Mouse (Mus musculus): ENCODE measurements around the gene Vmn1r15. TPM values are rescaled to one million over a fixed set of nuclear protein-coding genes. Genes with fewer than 3 reads are reported as not detected.

Gene Vmn1r15
- not detected in 2 replicates for polyA plus RNA-seq (2012; rRNA removed)

DNA sequence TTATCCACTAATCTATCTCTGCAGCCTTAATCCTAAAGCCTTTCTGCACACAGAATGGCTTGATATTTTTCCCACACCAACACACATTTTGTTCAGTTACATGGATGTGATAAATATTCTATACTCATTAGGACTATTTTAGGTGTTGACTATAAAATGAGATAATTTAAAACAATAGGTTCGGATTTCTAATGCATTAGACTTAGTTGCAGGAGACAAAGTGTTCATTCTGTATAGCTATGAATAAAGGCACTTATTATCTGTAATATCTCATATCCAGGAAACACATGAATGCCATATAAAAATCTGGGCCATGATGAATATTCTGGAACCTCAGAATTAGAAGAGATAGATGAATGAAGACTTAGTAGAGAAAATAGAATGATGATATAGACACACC is at the start of gene Vmn1r15:
TSS of gene Vmn1r15 (plus strand) at position 301 of the 400 bp plus-strand sequence.
- no peaks in the 10 kb centered on the region for H3K27me3 ChIP-seq (ENCODE audit: control insufficient read depth, insufficient read depth, low read length)
- H3K4me1 ChIP-seq (ENCODE audit: control insufficient read depth, insufficient read depth, insufficient read length, low read length), result no peaks in the 10 kb centered on the region
- H3K27ac ChIP-seq (ENCODE audit: insufficient read depth, low read depth, low read length), result no peak within 1 kb of the TSS
- 66% methylated on average over 1 of the region's 1 CpGs for WGBS
- H3K36me3 ChIP-seq (ENCODE audit: control insufficient read depth, insufficient read depth, low read length), result no peaks in the 10 kb centered on the region
- no peak for TF ChIP-seq POLR2A (IDR thresholded peaks at IDR 0.05; ENCODE audit: low read depth, low read length)
- no peak for TF ChIP-seq CTCF (IDR thresholded peaks at IDR 0.05; ENCODE audit: extremely low read depth, insufficient read length, insufficient replicate concordance, low read depth, low read length)
- H3K4me3 ChIP-seq (ENCODE audit: low read depth, low read length), result no peak within 1 kb of the TSS

DNA sequence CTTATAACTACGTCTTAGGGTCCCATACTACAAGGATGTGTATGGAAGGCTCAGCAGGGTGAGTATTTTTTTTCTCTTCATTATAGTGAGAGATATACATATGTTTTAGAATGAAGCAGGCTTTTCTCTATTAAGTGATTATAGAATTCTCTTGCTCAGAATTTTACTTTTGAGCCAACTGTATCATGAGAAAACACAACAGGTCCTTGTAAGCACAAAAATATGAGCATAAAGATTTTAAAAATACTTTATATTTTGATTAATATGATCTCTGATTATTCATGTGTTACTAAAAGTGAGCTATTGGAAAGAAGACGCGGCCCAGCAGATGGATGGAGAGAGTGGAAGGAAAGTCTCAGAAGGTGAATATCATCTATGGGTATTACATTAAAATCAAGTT is 26.4 kb upstream of the Vmn1r15 start, which contains the start of gene Vmn1r14:
TSS of gene Vmn1r14 (plus strand) at position 301 of the 400 bp plus-strand sequence.
- no peaks in the 10 kb centered on the region for H3K36me3 ChIP-seq (ENCODE audit: control insufficient read depth, insufficient read depth, low read length)
- H3K27ac ChIP-seq (ENCODE audit: insufficient read depth, low read depth, low read length), result no peak within 1 kb of the TSS
- no peaks in the 10 kb centered on the region for H3K27me3 ChIP-seq (ENCODE audit: control insufficient read depth, insufficient read depth, low read length)
- 89% methylated on average over 3 of the region's 3 CpGs for WGBS
- TF ChIP-seq POLR2A (IDR thresholded peaks at IDR 0.05; ENCODE audit: low read depth, low read length) (no peak), CTCF (IDR thresholded peaks at IDR 0.05; ENCODE audit: extremely low read depth, insufficient read length, insufficient replicate concordance, low read depth, low read length) (no peak)
- H3K4me1 ChIP-seq (ENCODE audit: control insufficient read depth, insufficient read depth, insufficient read length, low read length), result no peaks in the 10 kb centered on the region
- H3K4me3 ChIP-seq (ENCODE audit: low read depth, low read length), result no peak within 1 kb of the TSS

DNA sequence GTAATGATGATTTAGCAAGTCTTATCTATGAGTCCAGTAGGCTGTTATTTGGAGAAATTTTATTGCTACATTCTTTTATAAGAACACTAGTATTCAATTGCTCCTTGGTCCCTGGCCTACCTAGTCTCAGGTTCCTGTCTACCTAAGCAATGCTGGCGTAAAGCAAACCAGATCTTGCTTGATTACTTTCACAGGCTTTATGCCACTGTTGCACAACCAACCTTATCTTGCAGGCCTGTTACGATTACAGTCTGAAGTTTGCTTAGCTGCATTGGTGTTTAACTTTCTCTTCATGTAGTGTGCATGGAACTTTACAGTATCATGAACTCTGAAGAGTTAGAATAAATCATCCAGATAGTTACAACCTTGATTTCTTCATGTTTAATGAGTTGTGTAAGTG is 3.2 kb downstream of the Vmn1r15 start:
- H3K27me3 ChIP-seq (ENCODE audit: control insufficient read depth, insufficient read depth, low read length), result no peaks in the 10 kb centered on the region
- 30% methylated on average over 2 of the region's 2 CpGs for WGBS
- no peaks in the 10 kb centered on the region for H3K36me3 ChIP-seq (ENCODE audit: control insufficient read depth, insufficient read depth, low read length)
- H3K4me3 ChIP-seq (ENCODE audit: low read depth, low read length), result no peak overlapping the region
- TF ChIP-seq CTCF (IDR thresholded peaks at IDR 0.05; ENCODE audit: extremely low read depth, insufficient read length, insufficient replicate concordance, low read depth, low read length) (no peak), POLR2A (IDR thresholded peaks at IDR 0.05; ENCODE audit: low read depth, low read length) (no peak)
- H3K4me1 ChIP-seq (ENCODE audit: control insufficient read depth, insufficient read depth, insufficient read length, low read length), result no peaks in the 10 kb centered on the region
- H3K27ac ChIP-seq (ENCODE audit: insufficient read depth, low read depth, low read length), result no peak overlapping the region

DNA sequence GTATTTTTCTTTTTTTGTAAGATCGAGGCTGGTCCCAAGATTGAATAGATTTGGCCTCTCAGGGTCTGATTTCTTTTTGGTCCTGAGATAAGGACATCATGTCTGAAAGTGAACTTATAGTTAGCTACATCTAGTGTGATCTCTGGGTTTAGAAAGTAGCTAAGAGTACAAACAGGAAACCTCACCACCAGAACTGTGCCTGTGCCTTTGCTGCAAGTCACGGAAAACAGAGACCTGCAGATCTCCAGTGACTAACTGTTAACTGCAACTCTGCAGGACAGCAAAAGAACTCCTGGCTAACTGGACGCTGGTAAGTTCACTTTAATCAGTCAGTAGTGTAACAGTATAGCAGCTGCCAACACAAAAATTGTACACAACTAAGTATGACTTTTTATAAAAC is 14.1 kb downstream of the Vmn1r15 start:
- 60% methylated on average over 3 of the region's 3 CpGs for WGBS
- H3K27ac ChIP-seq (ENCODE audit: insufficient read depth, low read depth, low read length), result no peak overlapping the region
- H3K27me3 ChIP-seq (ENCODE audit: control insufficient read depth, insufficient read depth, low read length), result no peaks in the 10 kb centered on the region

DNA sequence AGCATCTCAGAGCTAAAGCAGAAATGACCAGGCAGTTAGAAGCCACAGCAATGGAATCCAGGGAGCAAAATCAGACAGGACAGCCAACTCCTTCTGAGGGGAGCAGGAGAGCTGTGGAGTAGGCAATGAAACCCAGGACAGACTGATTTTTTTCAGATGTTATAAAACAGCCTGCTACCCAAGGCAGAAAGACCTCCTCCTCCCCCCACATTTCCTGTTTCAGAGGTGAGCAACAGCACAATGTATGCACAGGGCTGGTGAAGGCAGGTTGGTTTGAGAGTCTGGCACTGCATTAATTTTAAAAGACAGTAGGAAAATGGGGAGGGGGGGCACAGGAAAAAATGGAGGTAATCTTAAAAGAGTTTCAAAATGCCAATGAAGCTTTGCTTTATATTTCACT is 14.8 kb downstream of the Vmn1r15 start:
- no peak overlapping the region for H3K4me3 ChIP-seq (ENCODE audit: low read depth, low read length)
- no peaks in the 10 kb centered on the region for H3K4me1 ChIP-seq (ENCODE audit: control insufficient read depth, insufficient read depth, insufficient read length, low read length)
- TF ChIP-seq CTCF (IDR thresholded peaks at IDR 0.05; ENCODE audit: extremely low read depth, insufficient read length, insufficient replicate concordance, low read depth, low read length) (no peak), POLR2A (IDR thresholded peaks at IDR 0.05; ENCODE audit: low read depth, low read length) (no peak)
- H3K36me3 ChIP-seq (ENCODE audit: control insufficient read depth, insufficient read depth, low read length), result no peaks in the 10 kb centered on the region
- H3K27ac ChIP-seq (ENCODE audit: insufficient read depth, low read depth, low read length), result no peak overlapping the region
- H3K27me3 ChIP-seq (ENCODE audit: control insufficient read depth, insufficient read depth, low read length), result no peaks in the 10 kb centered on the region

More for the DNA sequence above, 14.1 kb downstream of the Vmn1r15 start:
- H3K4me1 ChIP-seq (ENCODE audit: control insufficient read depth, insufficient read depth, insufficient read length, low read length), result no peaks in the 10 kb centered on the region
- no peak for TF ChIP-seq CTCF (IDR thresholded peaks at IDR 0.05; ENCODE audit: extremely low read depth, insufficient read length, insufficient replicate concordance, low read depth, low read length)
- TF ChIP-seq POLR2A (IDR thresholded peaks at IDR 0.05; ENCODE audit: low read depth, low read length), result no peak
- no peaks in the 10 kb centered on the region for H3K36me3 ChIP-seq (ENCODE audit: control insufficient read depth, insufficient read depth, low read length)
- no peak overlapping the region for H3K4me3 ChIP-seq (ENCODE audit: low read depth, low read length)

DNA sequence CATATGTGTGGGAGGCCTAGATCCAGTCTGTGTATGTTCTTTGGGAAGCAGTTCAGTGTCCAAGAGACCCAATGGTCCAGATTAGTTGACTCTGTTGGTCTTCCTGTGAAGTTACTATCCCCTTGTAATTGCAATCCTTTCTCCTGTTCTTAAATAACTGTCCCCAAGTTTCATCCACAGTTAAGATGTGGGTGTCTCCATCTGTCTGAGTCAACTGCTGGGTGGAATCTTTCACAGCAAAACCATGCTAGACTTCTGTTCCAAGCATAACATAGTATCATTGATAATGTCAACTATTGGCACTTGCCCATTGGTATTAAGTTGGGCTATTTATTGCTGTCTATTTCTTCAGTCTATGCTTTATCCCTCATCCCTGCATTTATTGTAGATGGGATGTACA is 21.2 kb downstream of the Vmn1r15 start:
- TF ChIP-seq CTCF (IDR thresholded peaks at IDR 0.05; ENCODE audit: extremely low read depth, insufficient read length, insufficient replicate concordance, low read depth, low read length), result no peak
- TF ChIP-seq POLR2A (IDR thresholded peaks at IDR 0.05; ENCODE audit: low read depth, low read length), result no peak
- no peak overlapping the region for H3K4me3 ChIP-seq (ENCODE audit: low read depth, low read length)
- H3K27ac ChIP-seq (ENCODE audit: insufficient read depth, low read depth, low read length), result no peak overlapping the region
- H3K36me3 ChIP-seq (ENCODE audit: control insufficient read depth, insufficient read depth, low read length), result no peaks in the 10 kb centered on the region
- H3K27me3 ChIP-seq (ENCODE audit: control insufficient read depth, insufficient read depth, low read length), result no peaks in the 10 kb centered on the region
- H3K4me1 ChIP-seq (ENCODE audit: control insufficient read depth, insufficient read depth, insufficient read length, low read length), result no peaks in the 10 kb centered on the region

Other genes with a start within 250 kb of the Vmn1r15 start
- not detected in 2 replicates for gene Vmn1r7, start 232.6 kb upstream of the Vmn1r15 start, polyA plus RNA-seq (2012; rRNA removed)
- gene Vmn1r8, start 225.7 kb upstream of the Vmn1r15 start, polyA plus RNA-seq (2012; rRNA removed), result not detected in 2 replicates
- not detected in 2 replicates for gene Vmn1r9, start 191.2 kb upstream of the Vmn1r15 start, polyA plus RNA-seq (2012; rRNA removed)
- gene Vmn1r10, start 148.5 kb upstream of the Vmn1r15 start, polyA plus RNA-seq (2012; rRNA removed), result not detected in 2 replicates
- gene Vmn1r11, start 124.5 kb upstream of the Vmn1r15 start, polyA plus RNA-seq (2012; rRNA removed), result not detected in 2 replicates
- gene Vmn1r12, start 101.0 kb upstream of the Vmn1r15 start, polyA plus RNA-seq (2012; rRNA removed), result not detected in 2 replicates
- gene Vmn1r13, start 54.7 kb upstream of the Vmn1r15 start, polyA plus RNA-seq (2012; rRNA removed), result not detected in 2 replicates
- not detected in 2 replicates for gene Vmn1r14, start 26.3 kb upstream of the Vmn1r15 start, polyA plus RNA-seq (2012; rRNA removed)
- not detected in 2 replicates for gene Vmn1r16, start 71.5 kb downstream of the Vmn1r15 start, polyA plus RNA-seq (2012; rRNA removed)
- gene Vmn1r17, start 105.8 kb downstream of the Vmn1r15 start, polyA plus RNA-seq (2012; rRNA removed), result not detected in 2 replicates
- gene Vmn1r18, start 137.8 kb downstream of the Vmn1r15 start, polyA plus RNA-seq (2012; rRNA removed), result not detected in 2 replicates
- not detected in 2 replicates for gene Vmn1r19, start 145.8 kb downstream of the Vmn1r15 start, polyA plus RNA-seq (2012; rRNA removed)
- not detected in 2 replicates for gene Vmn1r20, start 171.0 kb downstream of the Vmn1r15 start, polyA plus RNA-seq (2012; rRNA removed)

Data from small intestine, adult 2 months (tissue).